ENCODE assay signal across 15 mouse cellular contexts in the genomic region with DNA sequence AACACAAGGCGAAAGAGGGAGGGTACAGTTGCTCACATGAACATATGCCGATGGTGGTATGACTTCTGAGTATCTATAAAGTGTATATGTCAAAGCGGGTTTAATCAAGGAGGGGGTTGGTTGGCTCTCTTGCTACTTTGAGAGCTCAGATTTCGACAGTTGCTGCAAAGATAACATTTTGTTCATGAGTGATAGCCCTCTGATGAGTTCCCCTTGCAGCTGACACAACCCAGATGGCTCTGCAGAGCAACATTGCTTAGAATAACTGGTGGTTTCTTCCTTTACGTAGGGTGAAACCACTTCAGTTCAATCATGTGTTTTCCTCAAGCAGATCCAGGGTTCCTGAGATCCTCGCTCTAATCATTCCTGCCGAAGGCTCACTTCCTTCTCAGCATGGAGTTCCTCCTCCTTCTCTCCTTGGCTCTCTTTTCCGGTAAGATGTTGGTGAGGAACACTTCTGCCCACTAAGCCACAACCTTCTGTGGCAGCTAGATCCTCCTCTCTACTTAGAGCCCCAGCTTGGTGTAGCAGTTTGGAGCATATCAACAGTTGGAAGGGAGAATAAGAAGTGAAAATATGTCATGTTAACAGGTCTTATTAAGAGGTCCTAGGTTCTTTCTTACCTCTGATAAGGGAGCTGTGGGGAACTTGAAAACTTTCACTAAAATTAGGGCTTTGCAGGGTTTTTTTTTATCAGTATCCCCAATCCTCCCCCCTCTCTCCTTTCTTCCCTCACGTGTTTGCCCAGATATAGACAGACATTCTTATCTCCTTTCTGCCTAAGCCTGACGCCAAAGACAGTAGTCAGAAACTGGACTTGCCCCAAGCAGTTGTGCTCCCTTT. TPM values are rescaled to one million over a fixed set of nuclear protein-coding genes. Genes with fewer than 3 reads are reported as not detected.
DNase-seq lines count a peak whose midpoint lies in the region; ATAC-seq and TF ChIP-seq lines count a peak whose summit lies in the region.
"Had no signal": no experiment of that assay in that cellular context is flagged by ENCODE, and none has a peak within 500 bp of the region (broad histone marks: within the 10 kb centered on the region; RNA-seq: fewer than 3 reads in every experiment).

No protein-coding gene starts in this region.

- peaks cover 23% of the 10 kb centered on the region for H3K4me1 ChIP-seq in heart, embryonic 11.5 days (ENCODE audit: control insufficient read depth, insufficient read depth, low read length)
- 0 out of 2 replicates have a peak, but pooled peaks cover 7% of the 10 kb centered on the region for H3K4me1 ChIP-seq in lung, embryonic 14.5 days (ENCODE audit: insufficient read depth)

- H3K9ac ChIP-seq in heart, embryonic 11.5 days (ENCODE audit: low read depth, low read length), result no peak overlapping the region
- H3K9ac ChIP-seq in lung, embryonic 14.5 days, result no peak overlapping the region
- H3K9ac ChIP-seq: hindbrain, embryonic 14.5 days had no signal

- no peak for TF ChIP-seq CTCF in lung, embryonic 14.5 days (IDR thresholded peaks at IDR 0.05; ENCODE audit: low read depth)

- peak overlapping the region; percentile 9 for H3K4me2 ChIP-seq in heart, embryonic 11.5 days
- H3K4me2 ChIP-seq in lung, embryonic 14.5 days, result no peak overlapping the region
- H3K4me2 ChIP-seq: hindbrain, embryonic 14.5 days had no signal

- no peaks in the 10 kb centered on the region for H3K36me3 ChIP-seq in heart, embryonic 11.5 days (ENCODE audit: control insufficient read depth, insufficient read depth, low read length)
- H3K36me3 ChIP-seq in lung, embryonic 14.5 days (ENCODE audit: insufficient read depth), result no peaks in the 10 kb centered on the region

- no peaks in the 10 kb centered on the region for H3K9me3 ChIP-seq in heart, embryonic 11.5 days (replicated peaks; ENCODE audit: control insufficient read depth, low read length)
- H3K9me3 ChIP-seq in lung, embryonic 14.5 days (ENCODE audit: low read depth, low read length), result no peaks in the 10 kb centered on the region

- DNase-seq in heart, adult 18-20 months, result no peak
- peak; percentile 51 for DNase-seq in lung, embryonic 14.5 days
- DNase-seq in lung, postnatal 10 days, result no peak
- no peak for DNase-seq in urinary bladder, adult 2 months (ENCODE audit: low spot score)
- DNase-seq in thymus, postnatal 0 days (ENCODE audit: low spot score), result no peak
- DNase-seq: gastrocnemius, postnatal 10 days; kidney, adult 9 months; lung, adult 18-20 months had no signal

- 16% methylated on average over 10 of the region's 10 CpGs for WGBS in heart, embryonic 11.5 days (ENCODE audit: insufficient replicate concordance)
- 22% methylated on average over 10 of the region's 10 CpGs for WGBS in lung, embryonic 14.5 days

- H3K4me3 ChIP-seq in heart, embryonic 11.5 days (ENCODE audit: low read depth, low read length), result no peak overlapping the region
- H3K4me3 ChIP-seq in lung, embryonic 14.5 days (ENCODE audit: low read depth, low read length), result no peak overlapping the region

- no peak for ATAC-seq in heart, embryonic 11.5 days (replicated peaks; ENCODE audit: insufficient number of reproducible peaks, low FRiP score, low TSS enrichment)
- peak; percentile 47 for ATAC-seq in lung, embryonic 14.5 days (ENCODE audit: insufficient read depth)
- ATAC-seq in erythroblast, adult 5-6 weeks (replicated peaks; ENCODE audit: low FRiP score, poor library complexity, severe bottlenecking), result 0 out of 2 replicates have a peak, but pooled peaks have one; percentile 48
- ATAC-seq in megakaryocyte, adult 5-6 weeks (ENCODE audit: poor library complexity, severe bottlenecking), result peak; percentile 28

- no peaks in the 10 kb centered on the region for H3K27me3 ChIP-seq in heart, embryonic 11.5 days (ENCODE audit: control insufficient read depth, insufficient read depth, low read length)
- H3K27me3 ChIP-seq in lung, embryonic 14.5 days (ENCODE audit: insufficient read depth, low read length), result no peaks in the 10 kb centered on the region

- H3K27ac ChIP-seq in heart, embryonic 11.5 days (ENCODE audit: low read depth, low read length), result peak overlapping the region; percentile 18
- no peak overlapping the region for H3K27ac ChIP-seq in lung, embryonic 14.5 days (ENCODE audit: low read depth)
- H3K27ac ChIP-seq: hindbrain, embryonic 14.5 days had no signal

RNA-seq across cellular contexts. Expression of a gene that starts 18.4 kb away (rescaled TPM):
- 2.6 and 2.9 TPM in 2 replicates for polyA plus RNA-seq in heart, embryonic 11.5 days (2014; fragmentation: Nextera tagmentation; extraction: Ambion mirVana)
- under 1 TPM; 0.15 to 0.41 TPM for total RNA-seq in heart, adult 18-20 months (2021)
- polyA plus RNA-seq in lung, embryonic 14.5 days (2014; fragmentation: Nextera tagmentation; extraction: Ambion mirVana), result 0.75 and 0.83 TPM in 2 replicates
- total RNA-seq in erythroblast, adult 5-6 weeks (2015; ENCODE audit: low replicate concordance), result 19.9 and 22.1 TPM in 2 replicates
- 5.4 and 7.1 TPM in 2 replicates for total RNA-seq in erythroblast, adult 5-6 weeks (2017; ENCODE audit: low replicate concordance)
- total RNA-seq in megakaryocyte, adult 5-6 weeks (2015), result 126 and 132 TPM in 2 replicates
- 71.5 and 74.6 TPM in 2 replicates for total RNA-seq in megakaryocyte, adult 5-6 weeks (2017)
- 0.58 and 0.78 TPM in 2 replicates for polyA plus RNA-seq in urinary bladder, adult 2 months (2012; rRNA removed)
- 3.7 and 3.9 TPM in 2 replicates for polyA plus RNA-seq in thymus, postnatal 0 days (2015; fragmentation: Nextera tagmentation; extraction: Ambion mirVana)

RNA-seq across cellular contexts. Expression of a gene that starts 43.4 kb away (rescaled TPM):
- 0.33 and 0.46 TPM in 2 replicates for polyA plus RNA-seq in heart, embryonic 11.5 days (2014; fragmentation: Nextera tagmentation; extraction: Ambion mirVana)
- total RNA-seq in heart, adult 18-20 months (2021), result under 1 TPM in 1 of 2 experiments, not detected in 1; 0.30 TPM
- 0.22 and 0.32 TPM in 2 replicates for polyA plus RNA-seq in lung, embryonic 14.5 days (2014; fragmentation: Nextera tagmentation; extraction: Ambion mirVana)
- total RNA-seq in erythroblast, adult 5-6 weeks (2015; ENCODE audit: low replicate concordance), result not detected in 2 replicates
- 1.2 TPM in 1 of 2 replicates, not detected in the other for total RNA-seq in erythroblast, adult 5-6 weeks (2017; ENCODE audit: low replicate concordance)
- total RNA-seq in megakaryocyte, adult 5-6 weeks (2015), result 0.40 and 1.2 TPM in 2 replicates
- total RNA-seq in megakaryocyte, adult 5-6 weeks (2017), result 2.1 and 5.8 TPM in 2 replicates
- polyA plus RNA-seq in urinary bladder, adult 2 months (2012; rRNA removed), result 0.13 and 0.14 TPM in 2 replicates
- polyA plus RNA-seq in thymus, postnatal 0 days (2015; fragmentation: Nextera tagmentation; extraction: Ambion mirVana), result 1.4 TPM in 2 replicates
- total RNA-seq: adrenal gland, adult 18-20 months; left cerebral cortex, adult 8-10 months had no signal
- polyA plus RNA-seq: hindbrain, embryonic 14.5 days; stomach, embryonic 14.5 days had no signal

RNA-seq across cellular contexts. Expression of a gene that starts 43.4 kb away (rescaled TPM):
- polyA plus RNA-seq in heart, embryonic 11.5 days (2014; fragmentation: Nextera tagmentation; extraction: Ambion mirVana), result 0.10 TPM in 1 of 2 replicates, not detected in the other
- not detected for total RNA-seq in heart, adult 18-20 months (2021)
- polyA plus RNA-seq in lung, embryonic 14.5 days (2014; fragmentation: Nextera tagmentation; extraction: Ambion mirVana), result 0.18 and 0.30 TPM in 2 replicates
- total RNA-seq in erythroblast, adult 5-6 weeks (2015; ENCODE audit: low replicate concordance), result 0.84 TPM in 1 of 2 replicates, not detected in the other
- total RNA-seq in erythroblast, adult 5-6 weeks (2017; ENCODE audit: low replicate concordance), result 1.1 TPM in 1 of 2 replicates, not detected in the other
- total RNA-seq in megakaryocyte, adult 5-6 weeks (2015), result 12.7 and 15.0 TPM in 2 replicates
- 6.4 and 6.5 TPM in 2 replicates for total RNA-seq in megakaryocyte, adult 5-6 weeks (2017)
- 0.41 and 0.53 TPM in 2 replicates for polyA plus RNA-seq in urinary bladder, adult 2 months (2012; rRNA removed)
- polyA plus RNA-seq in thymus, postnatal 0 days (2015; fragmentation: Nextera tagmentation; extraction: Ambion mirVana), result 0.33 and 0.82 TPM in 2 replicates

RNA-seq across cellular contexts. Expression of a gene that starts 45.1 kb away (rescaled TPM):
- polyA plus RNA-seq in heart, embryonic 11.5 days (2014; fragmentation: Nextera tagmentation; extraction: Ambion mirVana), result 93.4 and 94.0 TPM in 2 replicates
- 10 to 100 TPM; 40.8 to 51.0 TPM for total RNA-seq in heart, adult 18-20 months (2021)
- 154 and 165 TPM in 2 replicates for polyA plus RNA-seq in lung, embryonic 14.5 days (2014; fragmentation: Nextera tagmentation; extraction: Ambion mirVana)
- 14.6 and 17.9 TPM in 2 replicates for total RNA-seq in erythroblast, adult 5-6 weeks (2015; ENCODE audit: low replicate concordance)
- 10.5 and 11.4 TPM in 2 replicates for total RNA-seq in erythroblast, adult 5-6 weeks (2017; ENCODE audit: low replicate concordance)
- 22.3 and 23.0 TPM in 2 replicates for total RNA-seq in megakaryocyte, adult 5-6 weeks (2015)
- 11.8 and 14.0 TPM in 2 replicates for total RNA-seq in megakaryocyte, adult 5-6 weeks (2017)
- polyA plus RNA-seq in urinary bladder, adult 2 months (2012; rRNA removed), result 40.7 and 44.1 TPM in 2 replicates
- 89.6 and 103 TPM in 2 replicates for polyA plus RNA-seq in thymus, postnatal 0 days (2015; fragmentation: Nextera tagmentation; extraction: Ambion mirVana)

RNA-seq across cellular contexts. Expression of a gene that starts 45.8 kb away (rescaled TPM):
- polyA plus RNA-seq in heart, embryonic 11.5 days (2014; fragmentation: Nextera tagmentation; extraction: Ambion mirVana), result 765 and 827 TPM in 2 replicates
- total RNA-seq in heart, adult 18-20 months (2021), result 1,000 to 10,000 TPM; 1,228 to 1,265 TPM
- 449 and 462 TPM in 2 replicates for polyA plus RNA-seq in lung, embryonic 14.5 days (2014; fragmentation: Nextera tagmentation; extraction: Ambion mirVana)
- 159 and 191 TPM in 2 replicates for total RNA-seq in erythroblast, adult 5-6 weeks (2015; ENCODE audit: low replicate concordance)
- 268 and 302 TPM in 2 replicates for total RNA-seq in erythroblast, adult 5-6 weeks (2017; ENCODE audit: low replicate concordance)
- 442 and 475 TPM in 2 replicates for total RNA-seq in megakaryocyte, adult 5-6 weeks (2015)
- total RNA-seq in megakaryocyte, adult 5-6 weeks (2017), result 501 and 520 TPM in 2 replicates
- polyA plus RNA-seq in urinary bladder, adult 2 months (2012; rRNA removed), result 206 and 214 TPM in 2 replicates
- polyA plus RNA-seq in thymus, postnatal 0 days (2015; fragmentation: Nextera tagmentation; extraction: Ambion mirVana), result 612 and 654 TPM in 2 replicates
